Mouse (Mus musculus) ovary, postnatal 14 days (tissue): ENCODE results near the gene Epb41l3.

Source experiments
- DNase-seq: peaks from one replicate; pipeline ENCODE4 v3.0.0; 2022; ENCODE audit warnings: low spot score

Gene Epb41l3

DNA sequence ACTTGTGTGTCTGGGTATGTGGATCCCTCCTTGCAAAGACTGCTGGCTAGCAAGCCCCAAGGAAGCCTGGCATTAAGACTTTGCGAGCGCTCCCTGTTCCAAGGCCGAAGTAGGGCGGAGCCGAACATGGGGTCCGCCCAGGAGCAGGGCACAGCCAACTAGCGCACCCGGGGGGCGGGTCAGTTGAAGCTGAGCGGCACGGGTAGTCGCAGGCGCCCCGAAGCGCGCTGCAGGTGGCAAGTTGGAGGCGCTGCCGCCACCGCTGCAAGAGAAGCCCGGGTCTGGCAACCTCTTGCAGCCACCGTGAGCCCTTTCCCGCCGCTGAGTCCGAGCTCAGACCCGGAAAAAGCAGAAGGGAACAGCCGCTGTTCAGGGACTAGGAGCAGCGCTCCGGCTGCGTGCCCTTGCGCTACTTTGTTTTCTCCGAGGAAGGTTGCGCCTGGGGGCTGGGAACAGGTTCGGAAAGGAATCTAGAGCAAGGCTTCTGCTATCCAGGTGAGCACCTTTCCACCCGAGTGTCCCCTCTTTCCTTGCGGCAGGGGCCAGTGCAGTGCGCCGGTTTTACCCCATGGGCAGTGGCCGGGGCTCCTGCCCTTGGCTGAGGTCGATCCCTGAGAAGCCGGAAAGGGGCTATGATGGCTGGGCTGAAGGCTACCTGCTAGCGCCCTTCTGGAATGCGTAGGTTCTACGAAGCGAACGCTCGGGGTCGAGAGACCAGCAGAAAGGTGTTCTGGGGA, at the start of gene Epb41l3:
Epb41l3 (plus strand) TSS at position 183 of the 737 bp plus-strand sequence.
- peak; percentile 62 for DNase-seq

DNA sequence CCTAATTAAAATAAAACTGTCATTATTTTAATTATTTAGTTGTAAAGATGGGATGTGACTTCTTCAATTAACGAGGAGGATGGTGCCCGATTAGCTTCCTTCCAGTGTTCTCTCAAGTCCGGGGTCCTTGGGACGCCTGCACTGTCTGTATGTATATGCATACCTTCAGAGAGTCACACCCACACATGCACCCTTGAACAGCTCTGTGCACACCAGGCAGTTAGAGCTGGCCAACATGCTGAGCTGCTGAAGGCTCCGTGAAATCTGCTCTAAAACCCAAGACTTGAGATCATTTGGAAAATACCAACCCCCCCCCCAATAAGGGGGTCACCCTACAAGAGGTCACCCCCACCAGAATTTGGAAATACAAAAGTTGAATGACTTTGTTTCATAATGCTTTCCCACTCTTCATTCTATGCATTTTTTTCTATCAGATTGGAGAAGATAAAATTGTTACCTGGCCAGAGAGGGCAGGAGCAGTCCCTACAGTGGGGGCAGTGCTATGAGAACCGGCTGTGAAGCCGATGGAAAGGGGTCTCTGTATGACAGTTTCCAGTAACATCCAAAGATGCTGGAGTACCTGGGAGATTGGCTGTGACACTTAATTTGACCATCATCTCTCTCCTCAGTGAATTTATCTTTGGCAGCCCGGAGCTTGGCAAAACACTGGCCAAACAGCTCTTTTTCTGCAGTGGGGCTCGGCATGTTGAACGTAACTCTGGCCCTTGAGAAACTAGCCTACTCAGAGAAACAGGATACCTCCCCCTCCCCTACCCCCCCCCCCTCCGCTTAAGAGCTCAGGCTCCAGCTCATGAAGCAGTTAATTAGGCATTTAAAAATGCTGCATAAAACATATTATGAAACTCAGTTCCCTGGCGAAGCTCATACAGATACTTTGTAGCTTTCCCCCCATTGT, 36.5 kb upstream of the Epb41l3 start:
- no peak for DNase-seq

DNA sequence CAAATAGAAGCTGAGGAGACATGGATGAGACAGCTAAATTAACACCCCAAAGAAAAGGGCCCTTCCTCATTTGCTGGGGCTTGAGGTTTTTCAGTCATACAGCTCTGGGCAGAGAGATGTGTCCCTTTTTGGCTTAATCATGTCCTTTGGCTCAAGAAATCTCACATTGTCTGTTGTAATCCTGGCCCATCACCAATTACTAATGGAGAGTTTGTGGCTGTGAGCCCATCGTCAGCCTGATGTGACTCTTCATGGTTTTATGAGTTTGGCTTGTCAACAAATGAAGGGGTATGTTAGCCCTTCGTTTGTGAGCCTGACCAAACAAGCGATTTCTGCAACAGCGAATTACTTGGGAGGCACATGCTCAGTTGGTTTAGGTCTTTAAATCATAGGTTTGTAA, 34.0 kb upstream of the Epb41l3 start:
- no peak for DNase-seq

DNA sequence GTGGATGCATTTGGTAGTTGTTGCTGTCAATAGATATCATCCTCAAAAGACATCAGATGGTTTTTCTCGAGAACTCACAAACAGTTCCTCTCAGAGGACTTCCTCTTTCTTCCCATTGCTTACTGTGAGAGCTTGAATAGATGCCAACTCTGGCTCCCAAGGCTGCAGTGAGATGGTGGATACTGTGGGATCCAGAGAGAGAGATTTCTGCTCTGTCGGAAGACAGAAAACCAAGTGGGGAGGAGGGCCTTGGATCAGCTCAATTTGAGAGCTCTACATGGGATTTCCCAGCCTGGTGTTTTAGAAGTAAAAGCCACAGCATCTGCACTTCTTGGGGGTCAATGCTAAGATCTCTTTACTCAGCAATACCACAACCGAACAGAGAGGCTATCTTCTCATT, 26.7 kb upstream of the Epb41l3 start:
- no peak for DNase-seq

DNA sequence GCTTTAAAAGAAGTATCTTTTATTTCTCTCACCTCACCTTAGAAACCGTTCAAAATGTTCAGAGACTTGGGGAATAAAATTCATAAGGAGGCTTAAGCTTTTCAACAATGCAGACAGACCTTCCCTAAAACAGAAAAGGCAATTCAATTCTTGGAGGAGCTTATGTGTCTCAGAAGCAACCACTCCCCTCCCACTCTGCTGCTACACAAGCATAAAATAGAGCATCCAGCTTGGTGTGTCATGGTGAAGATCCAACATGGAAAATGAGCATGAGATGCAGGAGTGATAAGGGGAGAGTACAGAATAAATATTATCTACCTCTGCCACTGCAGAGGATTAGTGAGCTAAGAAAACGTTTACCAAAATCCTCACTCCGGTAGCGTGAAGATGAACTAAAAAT, 21.5 kb upstream of the Epb41l3 start:
- DNase-seq = no peak

DNA sequence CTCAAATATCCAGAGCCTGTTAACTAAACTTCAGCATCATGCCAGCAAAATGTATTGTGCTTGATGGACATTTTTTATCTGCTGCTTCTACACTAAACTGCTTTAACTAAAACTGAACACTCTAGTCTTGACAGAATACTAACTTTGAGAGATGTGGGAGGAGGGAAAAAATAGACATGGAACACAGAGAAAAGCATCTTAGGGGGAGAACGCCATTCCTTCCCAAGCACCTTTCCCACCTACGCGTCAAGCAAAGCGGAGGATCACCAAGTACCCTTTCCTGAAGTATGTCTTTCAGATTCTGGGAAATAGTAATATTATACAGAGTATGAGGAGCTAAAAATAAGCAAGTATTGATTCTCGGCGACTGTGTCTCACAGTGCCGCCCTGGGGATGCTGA, 15.7 kb upstream of the Epb41l3 start:
- DNase-seq = no peak

DNA sequence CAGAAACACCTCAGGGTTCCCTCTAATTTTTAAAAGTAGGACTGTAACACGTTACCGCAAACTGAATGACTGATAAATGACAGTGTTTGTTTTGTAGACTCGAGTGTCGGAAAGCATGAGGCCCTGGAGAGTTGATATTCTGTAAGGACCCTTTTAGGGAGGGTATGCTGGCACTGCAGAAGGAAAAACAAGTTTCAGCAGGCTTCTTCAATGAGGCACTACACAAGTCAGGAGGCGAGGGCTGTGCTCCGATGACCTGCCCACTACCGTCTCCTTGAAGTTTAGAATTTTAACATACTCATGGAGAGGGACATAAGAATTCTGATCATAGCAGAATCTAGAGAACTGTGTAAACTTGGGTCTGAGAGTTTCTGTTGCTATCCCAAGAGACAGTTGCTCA, 15.1 kb upstream of the Epb41l3 start:
- DNase-seq = no peak

DNA sequence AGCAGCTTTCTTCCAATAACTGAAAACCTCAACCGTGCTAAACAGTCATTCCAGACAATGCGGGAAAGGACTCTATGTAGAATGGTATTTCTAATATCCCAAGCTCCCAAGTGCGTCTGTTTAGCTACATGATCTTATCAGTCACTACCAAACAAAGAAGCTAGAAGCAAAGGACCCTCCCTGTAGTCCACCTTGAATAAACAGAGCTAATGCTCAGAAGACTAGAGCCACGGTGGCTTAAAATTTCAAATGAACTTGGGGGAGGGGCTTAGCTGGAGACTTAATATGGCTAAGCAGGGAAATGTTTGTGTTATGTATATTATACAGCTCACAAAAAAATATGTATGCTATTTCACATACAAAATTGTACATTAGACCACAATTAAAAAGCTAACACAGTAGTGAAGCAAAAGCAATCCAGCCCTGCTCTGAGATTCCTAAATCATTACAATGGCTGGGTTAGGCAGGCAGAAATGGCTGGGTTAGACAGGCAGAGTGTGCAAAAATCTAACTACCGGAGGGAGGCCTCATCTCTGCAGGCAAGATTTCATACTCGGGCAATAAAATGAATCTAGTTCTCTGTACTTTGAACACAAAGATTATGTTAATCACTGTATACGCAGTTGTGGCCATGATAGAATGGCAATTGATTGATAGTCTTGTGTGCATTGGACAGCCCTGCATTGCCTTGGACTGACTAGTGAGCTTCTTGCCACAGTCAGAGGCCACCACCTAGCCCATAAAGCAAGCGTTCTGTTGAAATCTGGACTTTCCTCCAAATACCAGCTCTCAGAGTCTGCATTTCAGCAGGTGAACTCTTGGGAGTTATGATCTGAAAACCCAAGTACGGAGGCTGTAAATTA, 13.4 kb upstream of the Epb41l3 start:
- no peak for DNase-seq

DNA sequence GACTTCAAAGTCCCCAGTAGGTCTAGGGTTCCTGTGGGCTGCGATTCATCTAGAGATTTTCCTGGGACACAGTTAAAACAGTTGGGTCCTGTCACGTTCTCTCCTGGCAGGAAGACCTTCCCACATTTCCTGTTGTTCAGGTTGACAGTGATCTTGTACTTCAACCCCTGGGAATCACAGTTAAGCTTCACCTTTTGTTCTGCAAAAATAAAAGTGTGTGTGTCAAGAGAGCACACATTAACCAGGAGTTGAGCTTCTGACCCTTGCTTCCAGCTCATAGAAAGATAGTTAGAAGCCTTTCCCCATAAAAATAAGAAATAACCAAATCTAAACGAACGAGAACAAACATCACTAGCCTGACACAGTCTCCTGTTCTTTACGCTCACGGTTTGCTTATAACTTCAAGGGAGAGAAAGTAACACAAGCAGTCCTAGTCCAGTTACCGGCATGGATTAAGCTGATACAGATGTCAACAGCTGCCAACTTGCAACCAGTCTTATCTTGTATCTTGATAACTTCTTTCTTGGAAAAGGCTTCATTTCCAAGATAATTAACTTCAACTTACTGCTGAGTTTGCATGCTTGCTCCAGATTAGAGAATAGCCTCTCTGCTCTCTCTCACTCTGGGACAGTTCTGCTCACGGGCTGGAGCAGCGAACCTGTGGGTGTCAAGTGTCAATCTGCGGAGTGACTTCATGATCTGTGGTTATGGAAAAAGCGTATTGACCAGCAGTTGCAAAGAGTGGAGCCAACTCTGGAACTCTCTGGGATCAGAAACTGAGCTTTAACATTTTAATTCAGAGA, 7.3 kb upstream of the Epb41l3 start:
- no peak for DNase-seq

DNA sequence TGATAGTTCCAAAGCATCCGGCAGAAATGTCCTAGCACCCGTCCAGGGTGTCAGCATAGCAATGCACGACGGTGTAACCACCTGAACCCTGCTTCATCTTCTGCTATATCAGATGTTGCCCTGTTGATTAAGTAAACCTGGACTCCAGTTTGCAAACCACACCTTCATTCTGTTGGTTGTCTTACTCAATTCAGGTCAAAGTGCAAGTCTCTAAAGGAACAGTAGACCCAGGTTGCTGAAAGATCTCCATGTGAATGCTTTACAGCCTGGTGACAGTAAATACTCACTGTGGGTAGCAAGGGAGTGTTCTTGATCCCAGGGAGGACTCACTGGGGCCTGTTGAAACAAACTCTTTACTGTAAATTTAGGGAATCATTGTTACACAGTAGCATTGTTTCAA, 1.4 kb upstream of the Epb41l3 start:
- DNase-seq = no peak

DNA sequence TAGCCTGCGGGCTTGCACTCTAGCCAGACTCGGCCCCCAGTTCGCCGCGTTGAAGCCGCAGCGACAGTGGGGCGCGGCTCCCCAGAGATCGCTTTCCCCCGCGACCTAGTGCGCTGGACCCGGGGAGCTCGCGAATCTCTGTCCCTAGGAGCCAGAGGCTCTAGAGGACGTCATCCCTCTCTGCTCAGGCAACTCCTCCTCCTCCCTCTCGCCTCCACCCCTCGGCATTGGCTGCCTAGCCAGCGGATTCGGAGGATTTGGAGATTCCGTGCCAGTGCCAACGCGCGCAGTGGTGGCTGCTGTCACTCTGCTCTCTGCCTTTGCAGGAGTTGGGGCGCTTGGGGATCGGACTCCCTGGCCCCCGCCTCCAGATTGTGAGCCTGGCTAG, 749 bp downstream of the Epb41l3 start:
- peak; percentile 2 for DNase-seq

DNA sequence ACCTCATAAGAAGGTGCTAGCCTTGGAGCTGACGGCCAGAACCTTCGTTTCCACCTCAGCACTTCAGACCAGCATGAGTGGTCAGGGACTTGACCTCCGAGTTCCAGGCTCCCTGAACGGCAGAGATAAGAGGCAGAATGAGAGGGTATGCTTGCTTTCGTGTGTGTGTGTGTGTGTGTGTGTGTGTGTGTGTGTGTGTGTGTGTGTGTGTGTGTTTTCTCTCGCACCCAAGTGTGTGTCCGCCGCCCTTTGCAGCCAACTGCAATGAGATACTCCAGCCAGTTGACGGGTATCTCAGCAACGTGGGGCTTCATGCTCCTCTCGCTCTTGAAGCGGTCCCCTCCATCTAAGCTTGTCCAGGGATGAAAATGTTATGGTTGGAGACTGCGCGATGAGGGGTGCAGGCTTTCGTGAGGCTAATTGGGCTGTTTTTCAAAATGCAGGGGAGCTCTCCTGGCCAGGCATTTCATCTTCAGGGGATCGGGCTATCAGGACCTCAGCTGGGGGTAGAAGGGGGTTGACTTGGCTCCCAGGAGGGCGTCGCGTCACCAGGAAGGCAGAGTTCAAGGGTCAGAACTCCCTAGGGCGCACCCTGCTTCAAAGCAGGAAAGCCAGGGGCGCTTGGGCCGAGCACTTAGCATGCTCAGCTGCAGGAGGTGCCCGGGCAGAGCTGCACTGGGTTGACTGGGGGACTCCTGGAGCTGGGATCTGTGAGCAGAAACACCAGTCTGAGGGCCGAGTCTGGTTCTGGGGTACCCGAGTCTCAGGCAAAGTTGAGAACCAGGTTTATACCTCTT, 1.5 kb downstream of the Epb41l3 start:
- DNase-seq = no peak

DNA sequence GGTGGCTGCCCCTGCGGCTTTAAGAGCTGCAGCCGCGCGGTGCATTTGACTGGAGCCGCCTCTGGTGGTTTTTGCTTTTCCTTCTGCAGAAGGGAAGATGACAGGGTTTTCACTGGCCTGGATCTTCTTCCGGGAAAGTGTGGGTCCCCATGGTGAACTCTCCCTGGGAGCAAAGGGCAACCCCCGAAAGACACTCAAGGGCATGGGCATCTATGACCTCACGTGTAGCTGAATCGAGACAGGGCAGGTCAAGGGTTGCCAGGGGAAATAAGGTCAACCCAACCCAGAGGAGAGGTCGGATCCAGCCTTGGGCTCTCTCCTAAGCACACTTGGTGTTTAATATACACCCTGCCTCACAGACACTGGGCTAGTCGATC, 2.0 kb downstream of the Epb41l3 start:
- DNase-seq = no peak

DNA sequence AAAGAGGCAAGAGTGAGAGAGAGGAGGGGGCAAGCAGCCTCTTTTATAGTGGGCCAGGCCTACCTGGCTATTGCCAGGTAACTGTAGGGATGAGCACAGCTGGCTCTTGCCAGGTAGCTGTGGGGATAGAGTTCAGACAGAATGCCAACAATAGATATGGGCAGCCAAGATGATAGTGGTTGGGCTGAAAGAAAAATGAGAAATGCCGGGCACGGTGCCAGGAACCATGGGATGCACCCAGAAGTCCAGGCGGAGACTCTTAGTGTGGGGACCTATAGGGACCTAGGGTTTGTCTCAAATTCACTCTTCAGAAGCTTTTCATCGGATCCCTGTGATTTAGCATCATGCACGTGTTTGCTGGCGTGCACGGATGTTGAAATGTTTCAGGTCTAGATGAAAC, 6.8 kb downstream of the Epb41l3 start:
- DNase-seq = no peak

DNA sequence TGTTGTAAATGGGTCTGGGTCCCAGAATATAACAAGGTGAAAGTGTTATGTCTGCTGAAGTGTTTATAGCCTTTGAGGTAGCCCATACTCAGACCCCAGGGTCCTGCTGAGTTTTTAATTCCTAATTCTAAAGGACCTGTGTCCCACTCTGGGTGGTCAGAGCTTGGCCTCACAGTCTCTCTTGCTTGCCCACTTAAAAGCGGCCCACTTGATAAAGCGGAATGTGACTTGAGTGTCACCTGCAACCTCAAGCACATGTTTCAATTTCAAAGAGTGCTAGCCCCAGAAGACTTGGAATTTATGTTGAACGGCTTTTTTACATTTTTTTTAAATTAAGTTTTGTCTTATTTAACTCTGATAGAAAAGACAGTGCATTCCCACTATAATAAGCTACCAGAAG, 16.1 kb downstream of the Epb41l3 start:
- DNase-seq = no peak

DNA sequence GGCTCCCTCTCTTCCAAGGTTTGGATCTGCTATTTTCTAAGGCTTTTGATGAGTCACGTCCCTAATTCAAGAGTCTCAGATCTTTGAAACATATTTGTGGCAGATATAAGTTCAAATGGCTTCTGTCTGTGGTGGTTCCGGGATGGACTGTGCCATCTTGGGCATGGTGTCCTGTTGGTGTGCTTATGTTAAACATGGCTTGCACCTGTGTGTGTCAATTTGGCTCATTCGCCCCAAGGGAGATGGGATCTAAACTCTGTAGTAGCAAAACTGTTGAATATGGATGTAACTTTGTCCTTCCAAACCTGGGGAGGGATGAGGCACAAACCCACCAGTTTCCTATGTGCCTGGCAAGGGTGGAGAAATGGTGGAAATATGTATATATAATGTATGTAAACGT, 21.6 kb downstream of the Epb41l3 start:
- DNase-seq = no peak

DNA sequence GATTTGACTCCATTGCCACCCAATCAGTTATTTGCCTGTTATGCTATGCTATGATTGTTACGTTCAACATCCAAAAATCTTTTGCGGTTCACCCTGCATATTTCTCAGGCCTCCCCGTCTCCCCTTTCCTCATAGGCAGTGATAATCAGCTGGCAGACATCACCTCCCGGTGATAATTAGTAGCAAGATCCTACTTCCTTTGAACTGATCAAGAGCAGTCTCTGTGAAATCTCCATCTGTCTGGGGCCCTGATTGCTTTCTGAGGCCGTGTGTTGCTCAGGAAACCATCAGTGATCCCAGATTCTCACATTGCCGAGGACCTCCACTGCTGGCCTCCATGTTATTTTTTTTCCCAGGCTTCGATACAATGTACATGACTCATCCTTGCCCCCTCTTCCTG, 22.5 kb downstream of the Epb41l3 start:
- no peak for DNase-seq

DNA sequence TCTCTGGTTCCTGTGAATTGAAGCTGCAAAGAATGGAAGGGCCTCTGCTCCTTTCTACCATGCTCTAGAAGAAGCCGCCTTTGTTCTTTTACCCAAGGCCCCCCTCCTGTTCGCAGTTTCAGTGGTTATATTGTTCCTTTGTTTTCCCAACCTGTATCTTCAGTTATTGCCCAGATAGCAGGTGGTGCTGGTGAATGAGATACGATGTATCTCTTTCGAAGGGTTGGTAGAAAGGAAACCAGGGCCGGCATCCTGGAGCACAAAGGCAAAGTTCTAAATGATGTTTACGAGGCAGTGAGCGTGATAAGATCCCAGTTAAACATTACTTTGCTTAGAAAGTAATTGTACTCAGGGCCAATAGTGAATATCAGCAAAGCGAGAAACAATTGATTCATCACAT, 27.8 kb downstream of the Epb41l3 start:
- no peak for DNase-seq

DNA sequence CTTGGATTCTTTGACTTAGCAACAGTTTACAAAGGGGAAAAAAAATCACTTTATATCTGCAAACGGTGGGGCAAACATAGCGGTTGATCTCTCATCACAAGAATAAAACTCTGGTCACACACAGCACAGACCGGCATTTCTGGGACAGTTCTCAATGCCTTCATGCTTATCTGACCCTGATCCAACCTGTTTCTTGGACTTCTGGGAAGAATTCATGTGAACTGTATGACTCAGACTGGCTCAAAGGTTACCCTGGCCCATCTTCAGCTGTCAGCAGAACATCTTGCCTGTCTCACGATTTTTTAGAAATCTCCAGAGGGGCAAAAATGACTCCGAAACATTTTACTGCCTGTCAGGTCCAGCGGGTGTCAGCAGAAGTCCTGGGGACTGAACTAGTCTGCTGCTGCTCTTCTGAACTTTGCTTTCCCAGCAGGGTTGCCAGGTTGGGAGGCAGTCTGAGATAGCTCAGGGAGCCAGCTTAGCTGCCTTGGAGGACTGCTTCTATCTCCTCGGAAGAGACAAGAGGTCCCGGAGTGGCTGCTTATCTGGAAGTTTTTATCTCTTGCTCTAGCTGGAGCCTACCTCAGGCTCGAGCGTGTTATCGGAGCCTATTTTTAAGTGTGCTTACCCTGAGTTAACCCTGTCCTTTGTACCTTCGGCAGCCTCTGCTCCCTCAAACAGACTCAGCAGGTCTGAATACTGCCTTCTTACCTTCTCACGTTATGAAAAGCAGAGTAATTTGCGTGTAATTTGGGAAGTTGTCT, 29.7 kb downstream of the Epb41l3 start:
- DNase-seq = no peak

DNA sequence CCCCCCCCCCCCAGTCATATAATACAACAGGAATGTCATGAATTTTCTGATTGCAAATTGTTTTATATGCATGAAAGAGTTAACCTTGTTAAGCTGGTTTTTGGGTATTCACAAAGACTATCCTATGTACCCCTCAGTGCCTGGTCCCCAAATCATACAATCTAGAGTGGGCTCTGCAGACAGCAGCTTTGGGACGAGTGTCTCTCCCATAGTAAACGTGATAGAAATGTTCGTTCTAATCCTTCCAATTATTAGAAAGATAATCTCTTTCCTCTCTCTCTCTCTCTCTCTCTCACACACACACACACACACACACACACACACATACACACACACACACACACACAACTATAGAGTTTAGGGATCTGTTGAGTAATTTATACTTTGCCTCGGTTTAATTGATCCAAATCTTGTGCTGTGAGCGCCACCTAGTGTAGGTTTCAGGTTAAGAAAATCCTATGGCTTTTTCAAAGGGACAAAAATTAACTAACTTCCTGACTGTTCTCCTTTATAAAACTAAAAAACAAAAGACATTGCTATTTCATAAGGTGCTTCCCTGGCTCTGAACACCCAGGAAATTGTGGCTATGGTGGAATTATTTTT, 30.4 kb downstream of the Epb41l3 start:
- peak; percentile 47 for DNase-seq
